Mouse (Mus musculus) macrophage (primary cell): ENCODE results near the gene Nemp1. TPM values are rescaled to one million over a fixed set of nuclear protein-coding genes. Genes with fewer than 3 reads are reported as not detected.

Experiments used
- H3K27ac ChIP-seq: fragments of 350-480 bp; formaldehyde crosslinking; 2 replicates; pipeline ENCODE4 v1.9.0; 2021
- H3K36me3 ChIP-seq: fragments of 350-480 bp; formaldehyde crosslinking; 2 replicates; pipeline ENCODE4 v1.9.0; 2021; ENCODE audit errors: inconsistent target
- H3K4me3 ChIP-seq: fragments of 350-480 bp; formaldehyde crosslinking; 2 replicates; pipeline ENCODE4 v1.9.0; 2021; ENCODE audit errors: inconsistent target
- H3K79me2 ChIP-seq: fragments of 350-480 bp; formaldehyde crosslinking; 2 replicates; pipeline ENCODE4 v1.9.0; 2021; ENCODE audit errors: inconsistent target
- WGBS: methylation state at CpG from one replicate; pipeline ENCODE4 v1.1.7; 2026; ENCODE audit warnings: inconsistent platforms; ENCODE audit not compliant: missing documents; 5-methylcytosine and 5-hydroxymethylcytosine counted together
- polyA plus RNA-seq: library from polyadenylated mRNA; stranded (reverse); fragments of 250-400 nt; gene quantifications from 3 replicates; pipeline ENCODE4 v1.2.4, GENCODE M21; 2018; ENCODE audit warnings: inconsistent platforms
- total RNA-seq, 78 experiments: library from RNA; depleted of rRNA; stranded (reverse); fragments of 250-400 nt; gene quantifications; 1 replicate in 9 of 78; 2 replicates in 24 of 78; 3 replicates in 43 of 78; 4 replicates in 2 of 78; pipeline ENCODE4 v1.2.4; 2018; ENCODE audit warnings: inconsistent platforms in 56 of 78

The Nemp1 gene
- total RNA-seq (2018; cell fraction: chromatin; rRNA removed) = 10 to 100 TPM in 12 of 26 experiments, 1 to 10 TPM in 14; 2.5 to 24.2 (median 10.0) TPM
- total RNA-seq (2018; cell fraction: cytosol; rRNA removed) = 1 to 10 TPM; 2.9 to 6.7 (median 4.8) TPM
- total RNA-seq (2018; cell fraction: nucleus; rRNA removed) = 10 to 100 TPM in 21 of 26 experiments, 1 to 10 TPM in 5; 7.8 to 28.3 (median 15.6) TPM
- 2.7 to 5.4 TPM (median 4.6 TPM) in 3 replicates for polyA plus RNA-seq

DNA sequence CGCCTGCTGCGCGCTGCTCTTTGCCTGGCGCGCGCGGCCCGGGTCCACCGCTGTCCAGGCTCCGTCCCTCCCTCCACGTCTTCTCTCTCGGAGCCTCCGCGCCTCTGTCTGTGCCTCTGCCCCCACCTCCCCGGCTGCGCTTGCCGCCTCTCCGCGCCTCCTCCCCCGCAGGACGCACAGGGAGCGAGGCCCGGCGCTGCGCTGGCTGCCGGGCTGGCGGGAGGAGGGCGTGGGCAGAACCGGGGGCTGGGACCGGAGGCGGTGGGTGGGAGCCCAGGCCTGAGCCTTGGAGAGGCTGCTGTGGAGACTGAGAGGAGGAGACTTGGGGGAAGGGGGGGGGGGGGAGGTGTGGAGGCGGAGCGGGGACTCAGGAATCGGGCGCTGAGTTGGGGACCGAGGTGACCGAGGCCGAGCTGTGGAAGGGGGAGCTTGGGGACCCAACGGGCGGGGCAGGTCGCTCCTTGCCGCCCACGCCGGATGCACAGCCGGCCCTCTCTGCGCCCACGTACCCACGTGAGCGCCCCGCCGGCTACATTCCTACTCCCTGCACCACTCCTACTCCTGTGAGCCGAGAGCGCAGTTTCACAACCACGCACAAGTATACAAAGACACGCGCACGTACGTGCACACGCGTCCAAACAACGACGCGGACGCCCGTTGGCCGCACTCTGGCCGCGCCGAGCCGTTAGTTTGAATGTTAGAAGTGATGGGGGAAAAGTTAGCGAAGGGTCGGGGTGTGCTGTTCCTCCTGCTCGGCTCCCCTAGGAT lies at the start of gene Nemp1:
Gene Nemp1, plus strand, starts transcription at position 401 of the 768 bp plus-strand sequence.
- 1% methylated on average over 64 of the region's 73 CpGs for WGBS
- Histone ChIP-seq H3K36me3 (peaks cover 14% of the 10 kb centered on the region; the same call in 1 of the 2 replicates), H3K4me3 (peak within 1 kb of the TSS; percentile 93), H3K27ac (peak within 1 kb of the TSS; percentile 97), H3K79me2 (peaks cover 36% of the 10 kb centered on the region)

GRCm38 (mm10) chr10:127617294-127617693 lies 49.4 kb upstream of the Nemp1 start:
- Histone ChIP-seq H3K36me3 (peaks cover 36% of the 10 kb centered on the region), H3K4me3 (peak overlapping the region; percentile 85; the same call in 1 of the 2 replicates), H3K27ac (peak overlapping the region; percentile 99), H3K79me2 (peaks cover 87% of the 10 kb centered on the region)
- WGBS = 97% methylated on average over 4 of the region's 4 CpGs

DNA sequence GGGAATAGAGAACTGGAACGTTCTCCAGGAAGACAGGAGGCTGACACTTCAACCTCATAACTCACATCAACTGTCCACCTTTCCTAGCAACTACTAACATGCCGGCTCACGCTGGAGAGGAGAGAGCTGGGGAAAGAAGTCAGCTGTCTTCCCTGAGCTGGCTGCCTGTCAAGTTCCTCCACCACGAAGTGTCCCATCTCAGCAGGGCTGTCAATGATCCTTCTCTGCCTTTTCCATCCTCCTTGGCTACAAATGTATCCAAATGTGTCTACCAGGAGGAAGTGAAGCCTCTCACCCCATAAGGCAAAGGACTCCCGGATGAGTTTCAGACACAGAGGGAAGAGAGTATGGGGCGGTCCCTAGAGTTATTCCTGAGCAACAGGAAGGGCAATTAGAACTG lies 48.5 kb upstream of the Nemp1 start:
- Histone ChIP-seq H3K4me3 (peak overlapping the region; percentile 85), H3K27ac (peak overlapping the region; percentile 99), H3K36me3 (peaks cover 27% of the 10 kb centered on the region; the same call in 1 of the 2 replicates), H3K79me2 (peaks cover 78% of the 10 kb centered on the region)
- 38% methylated on average over 5 of the region's 6 CpGs for whole genome bisulfite sequencing

DNA sequence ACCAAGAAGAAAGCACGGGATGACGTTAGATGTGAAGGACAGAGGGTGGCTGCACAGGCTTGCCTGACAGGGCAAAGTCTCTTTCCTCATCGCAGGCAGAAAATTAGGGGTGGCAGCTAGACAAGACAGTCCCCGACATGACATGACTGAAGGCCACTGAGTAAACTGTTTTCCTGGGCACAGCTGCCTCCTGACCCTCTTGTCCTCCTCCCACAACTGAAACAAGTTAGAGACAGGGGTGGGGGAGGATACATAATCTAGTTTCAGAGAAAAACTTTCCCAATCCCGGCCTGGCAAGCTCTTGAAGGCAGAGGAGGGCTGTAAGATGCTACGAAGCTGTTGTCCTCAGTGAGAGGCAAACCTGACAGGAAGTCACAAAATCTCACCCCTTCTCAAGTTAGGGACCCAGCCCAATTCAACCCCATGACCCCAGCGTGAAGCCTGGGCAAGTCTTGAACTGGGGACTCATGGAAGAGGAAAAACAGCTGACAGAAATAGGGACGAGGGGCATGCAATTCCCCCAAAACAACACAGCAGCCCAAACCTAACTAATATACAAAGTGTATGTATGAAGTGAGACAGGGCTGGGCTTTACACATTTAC lies 47.5 kb upstream of the Nemp1 start:
- Histone ChIP-seq H3K27ac (peak overlapping the region; percentile 99), H3K36me3 (peaks cover 16% of the 10 kb centered on the region; the same call in 1 of the 2 replicates), H3K79me2 (peaks cover 67% of the 10 kb centered on the region), H3K4me3 (peak overlapping the region; percentile 85)
- 76% methylated on average over 6 of the region's 8 CpGs for WGBS

- Histone ChIP-seq H3K4me3 (peak overlapping the region; percentile 85), H3K36me3 (peaks cover 14% of the 10 kb centered on the region; the same call in 1 of the 2 replicates), H3K79me2 (peaks cover 60% of the 10 kb centered on the region), H3K27ac (peak overlapping the region; percentile 99)
- 77% methylated on average over 12 of the region's 12 CpGs for WGBS
These were observed 46.7 kb upstream of the Nemp1 start for GRCm38 (mm10) chr10:127619941-127620405.

DNA sequence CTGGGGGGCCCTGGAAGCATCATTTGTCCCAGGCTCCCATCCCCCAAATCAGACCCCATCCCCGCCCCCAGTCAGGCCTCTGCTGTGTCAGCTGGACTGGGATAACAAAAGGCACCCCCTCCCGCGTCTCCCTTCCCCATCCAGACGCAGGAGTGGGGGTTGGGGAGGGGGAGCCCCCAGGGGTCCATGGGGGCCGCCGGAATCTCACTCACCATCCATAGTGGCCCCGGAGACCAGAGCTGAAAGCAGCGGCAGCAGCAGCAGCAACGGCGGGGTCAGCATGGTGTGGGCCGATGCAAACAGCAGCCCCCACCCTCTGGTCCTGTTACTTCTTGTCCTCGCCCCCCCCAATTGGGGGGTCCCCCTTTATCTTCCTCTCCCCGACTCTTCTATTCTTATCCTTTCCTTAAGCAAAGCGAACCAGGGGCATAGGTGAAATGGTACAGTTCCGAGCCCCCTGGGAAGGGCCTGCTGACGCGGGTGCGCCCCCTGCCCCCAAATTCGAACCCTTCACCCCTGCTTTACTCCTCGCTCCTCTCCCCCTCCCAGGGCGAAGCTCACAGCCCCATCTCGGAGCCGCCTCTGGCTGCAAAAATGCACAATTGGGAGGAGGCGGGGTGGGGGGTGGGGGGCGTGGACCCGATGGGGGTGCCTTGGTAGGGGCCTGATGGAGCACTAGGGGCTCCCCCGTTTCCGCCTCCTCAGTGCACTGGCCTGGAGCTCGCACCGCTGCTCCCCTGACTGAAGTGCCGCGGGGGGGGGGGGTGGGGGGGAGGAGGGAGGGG lies 46.1 kb upstream of the Nemp1 start, which contains the start of gene Lrp1:
Gene Lrp1, minus strand, starts transcription at position 743 of the 785 bp plus-strand sequence.
- H3K27ac ChIP-seq = peak within 1 kb of the TSS; percentile 99
- peak within 1 kb of the TSS; percentile 85 for H3K4me3 ChIP-seq
- peaks cover 53% of the 10 kb centered on the region for H3K79me2 ChIP-seq
- WGBS = 19% methylated on average over 26 of the region's 32 CpGs
- peaks cover 12% of the 10 kb centered on the region; the same call in 1 of the 2 replicates for H3K36me3 ChIP-seq

DNA sequence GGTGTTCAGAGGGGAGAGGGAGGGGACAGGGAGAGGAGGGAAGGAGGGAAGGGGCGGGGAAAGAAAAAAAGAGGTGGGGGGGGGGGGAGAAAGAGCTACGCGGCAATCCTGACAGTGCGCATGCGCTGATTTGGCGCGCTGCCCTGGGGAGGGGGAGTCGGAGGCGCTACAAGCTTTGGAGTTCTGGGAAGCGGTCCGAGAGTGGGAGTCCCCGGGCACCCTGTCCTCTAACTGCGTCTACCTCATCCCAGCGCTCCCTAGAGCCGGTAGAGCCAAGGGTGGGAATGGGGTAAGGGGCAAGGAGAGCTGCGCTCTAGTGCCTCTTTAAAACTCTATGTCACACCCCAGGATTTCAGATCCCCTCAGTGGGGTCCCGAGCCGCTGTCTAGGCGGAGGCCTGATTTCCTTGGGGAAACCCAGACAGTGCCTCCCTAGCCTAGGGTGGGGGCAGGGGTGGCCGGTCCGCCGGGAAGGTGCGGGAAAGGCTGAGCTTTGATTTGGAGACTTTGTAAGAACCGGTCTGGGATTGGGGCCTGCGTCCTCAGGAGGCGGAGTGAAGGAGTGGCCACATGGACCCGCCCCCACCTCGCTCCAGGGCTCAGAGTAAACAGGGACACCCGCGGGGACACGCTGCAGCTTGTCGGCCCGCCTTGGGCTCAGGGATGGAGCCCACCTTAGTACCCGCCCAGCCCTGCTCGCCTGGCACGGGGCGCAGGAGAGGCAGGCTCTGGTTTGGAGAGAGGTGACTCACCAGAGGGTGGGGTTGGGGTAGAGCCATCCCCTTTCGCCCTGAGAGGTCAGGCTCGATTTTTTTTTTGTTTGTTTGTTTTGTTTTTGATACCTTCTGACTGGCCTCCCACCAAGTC lies 45.3 kb upstream of the Nemp1 start:
- H3K36me3 ChIP-seq = 0 out of 2 replicates have a peak, but pooled peaks cover 7% of the 10 kb centered on the region
- peak overlapping the region; percentile 85 for H3K4me3 ChIP-seq
- peaks cover 45% of the 10 kb centered on the region for H3K79me2 ChIP-seq
- peak overlapping the region; percentile 99 for H3K27ac ChIP-seq
- WGBS = under 1% methylated on average over 37 of the region's 39 CpGs

GRCm38 (mm10) chr10:127622057-127622392 lies 44.7 kb upstream of the Nemp1 start:
- WGBS = 2% methylated on average over 13 of the region's 13 CpGs
- Histone ChIP-seq H3K27ac (peak overlapping the region; percentile 99), H3K4me3 (peak overlapping the region; percentile 85), H3K79me2 (peaks cover 39% of the 10 kb centered on the region), H3K36me3 (0 out of 2 replicates have a peak, but pooled peaks cover 6% of the 10 kb centered on the region)

DNA sequence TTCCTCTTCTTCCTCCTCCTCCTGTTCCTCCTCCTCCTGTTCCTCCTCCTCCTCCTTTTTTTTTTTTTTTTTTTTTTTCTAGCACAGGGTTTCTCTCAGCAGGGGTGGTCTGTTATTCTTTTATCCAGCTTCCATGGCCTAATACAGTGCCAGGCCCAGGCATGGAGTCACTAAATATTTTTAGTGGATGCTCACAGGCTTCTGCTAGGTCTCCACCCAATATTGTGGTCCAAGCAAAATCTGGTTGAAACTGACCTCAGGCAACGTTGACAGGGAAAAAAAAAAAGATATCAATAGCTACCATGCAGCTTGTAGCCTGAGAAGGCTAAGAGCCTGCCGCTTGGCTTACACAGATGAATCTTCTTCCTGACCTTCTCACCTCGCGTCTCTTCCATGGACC lies 44.0 kb upstream of the Nemp1 start:
- peak overlapping the region; percentile 99 for H3K27ac ChIP-seq
- H3K4me3 ChIP-seq = no peak overlapping the region
- H3K36me3 ChIP-seq = no peaks in the 10 kb centered on the region
- WGBS = 74% methylated on average over 4 of the region's 4 CpGs
- peaks cover 33% of the 10 kb centered on the region for H3K79me2 ChIP-seq

- Histone ChIP-seq H3K27ac (no peak overlapping the region), H3K36me3 (no peaks in the 10 kb centered on the region), H3K4me3 (no peak overlapping the region), H3K79me2 (peaks cover 23% of the 10 kb centered on the region)
- WGBS = 100% methylated on average over 6 of the region's 6 CpGs
These were observed 43.1 kb upstream of the Nemp1 start for GRCm38 (mm10) chr10:127623439-127624216.

GRCm38 (mm10) chr10:127626433-127626832 lies 40.3 kb upstream of the Nemp1 start:
- Histone ChIP-seq H3K79me2 (no peaks in the 10 kb centered on the region), H3K36me3 (no peaks in the 10 kb centered on the region), H3K4me3 (no peak overlapping the region), H3K27ac (no peak overlapping the region)
- 93% methylated on average over 3 of the region's 3 CpGs for WGBS

- Histone ChIP-seq H3K79me2 (no peaks in the 10 kb centered on the region), H3K27ac (peak overlapping the region; percentile 93), H3K4me3 (no peak overlapping the region), H3K36me3 (no peaks in the 10 kb centered on the region)
- 20% methylated on average over 10 of the region's 10 CpGs for WGBS
These were observed 35.2 kb upstream of the Nemp1 start for GRCm38 (mm10) chr10:127631261-127632214.
